ENCODE assay signal across 8 mouse cellular contexts in genomic region chr1:80180128-80180527, GRCm38 (mm10). TPM values are rescaled to one million over a fixed set of nuclear protein-coding genes. Genes with fewer than 3 reads are reported as not detected.
DNase-seq lines count a peak whose midpoint lies in the region; ATAC-seq lines count a peak whose summit lies in the region.

No protein-coding gene starts in this region.

- H3K27ac ChIP-seq in forebrain, embryonic 10.5 days = no peak overlapping the region
- H3K27ac ChIP-seq in forebrain, embryonic 12.5 days = no peak overlapping the region
- no peak overlapping the region for H3K27ac ChIP-seq in liver, embryonic 12.5 days

- no peaks in the 10 kb centered on the region for H3K4me1 ChIP-seq in forebrain, embryonic 10.5 days
- H3K4me1 ChIP-seq in forebrain, embryonic 12.5 days = no peaks in the 10 kb centered on the region
- H3K4me1 ChIP-seq in liver, embryonic 12.5 days = no peaks in the 10 kb centered on the region

- 65% methylated on average over 7 of the region's 7 CpGs for WGBS in forebrain, embryonic 10.5 days
- 64% methylated on average over 7 of the region's 7 CpGs for WGBS in forebrain, embryonic 12.5 days
- 48% methylated on average over 7 of the region's 7 CpGs for WGBS in liver, embryonic 12.5 days (ENCODE audit: insufficient replicate concordance)

- H3K9ac ChIP-seq in forebrain, embryonic 12.5 days = no peak overlapping the region
- H3K9ac ChIP-seq in liver, embryonic 12.5 days = no peak overlapping the region

- H3K36me3 ChIP-seq in forebrain, embryonic 10.5 days (replicated peaks) = no peaks in the 10 kb centered on the region
- H3K36me3 ChIP-seq in forebrain, embryonic 12.5 days (replicated peaks) = no peaks in the 10 kb centered on the region
- H3K36me3 ChIP-seq in liver, embryonic 12.5 days = no peaks in the 10 kb centered on the region

- H3K9me3 ChIP-seq in forebrain, embryonic 10.5 days = no peaks in the 10 kb centered on the region; the same call in 1 of the 2 replicates
- H3K9me3 ChIP-seq in forebrain, embryonic 12.5 days = no peaks in the 10 kb centered on the region
- no peaks in the 10 kb centered on the region for H3K9me3 ChIP-seq in liver, embryonic 12.5 days (replicated peaks)

- DNase-seq in forebrain, embryonic 10.5 days (ENCODE audit: extremely low spot score, low spot score) = peak; percentile 27
- DNase-seq in liver (peak; percentile 18), adipocyte (ENCODE audit: low spot score) (peak; percentile 3)
- peak; percentile 57 for DNase-seq in induced T-regulatory cell, adult 2 months (ENCODE audit: low read depth)
- no peak for DNase-seq in ovary, postnatal 36 days (ENCODE audit: low spot score)
- DNase-seq in heart, postnatal 25 days (ENCODE audit: low spot score) = no peak

- H3K4me2 ChIP-seq in forebrain, embryonic 12.5 days = no peak overlapping the region
- no peak overlapping the region for H3K4me2 ChIP-seq in liver, embryonic 12.5 days

- no peak for ATAC-seq in forebrain, embryonic 12.5 days (ENCODE audit: low FRiP score)
- no peak for ATAC-seq in liver, embryonic 12.5 days

- intact Hi-C loops in heart, postnatal 25 days (cut with DNase I) = loop anchor here (2.0 kb wide), 2 partner anchors 63 to 333 kb away; no protein-coding TSS in a partner anchor

- H3K27me3 ChIP-seq in forebrain, embryonic 10.5 days (ENCODE audit: poor library complexity, severe bottlenecking) = no peaks in the 10 kb centered on the region
- H3K27me3 ChIP-seq in forebrain, embryonic 12.5 days = peaks cover 6% of the 10 kb centered on the region
- no peaks in the 10 kb centered on the region for H3K27me3 ChIP-seq in liver, embryonic 12.5 days (replicated peaks)

- H3K4me3 ChIP-seq in forebrain, embryonic 10.5 days = no peak overlapping the region
- no peak overlapping the region for H3K4me3 ChIP-seq in forebrain, embryonic 12.5 days (replicated peaks)
- H3K4me3 ChIP-seq in liver, embryonic 12.5 days = no peak overlapping the region

RNA-seq across cellular contexts. Expression of gene Fam124b, which starts 38.1 kb away (rescaled TPM):
- polyA plus RNA-seq in forebrain, embryonic 10.5 days (2016; fragmentation: Nextera tagmentation; extraction: Ambion mirVana) = 0.31 and 0.32 TPM in 2 replicates
- 0.27 and 0.29 TPM in 2 replicates for polyA plus RNA-seq in forebrain, embryonic 12.5 days (2016; fragmentation: Nextera tagmentation; extraction: Ambion mirVana)
- polyA plus RNA-seq in liver, embryonic 12.5 days (2016; fragmentation: Nextera tagmentation; extraction: Ambion mirVana) = 0.06 TPM in 1 of 2 replicates, not detected in the other
- total RNA-seq in heart, postnatal 25 days (2021) = 1 to 10 TPM; 1.3 to 5.2 TPM

Comparison
In these comparisons a context has a peak if more than half of its experiments do, and no peak if none do; other contexts are left out.
1. DNase-seq: peak in forebrain, embryonic 10.5 days (single experiment), liver (single experiment), adipocyte (single experiment) and induced T-regulatory cell, adult 2 months (single experiment); none in ovary, postnatal 36 days (single experiment) and heart, postnatal 25 days (single experiment).